Mouse (Mus musculus): ENCODE measurements around the gene Gfpt1. TPM values are rescaled to one million over a fixed set of nuclear protein-coding genes. Genes with fewer than 3 reads are reported as not detected.

Gene Gfpt1
- polyA plus RNA-seq, 1 experiment from 2014 or later = 20.7 TPM

GRCm38 (mm10) chr6:87133520-87133919 is 90.9 kb downstream of the Gfpt1 start:
- H3K9me3 ChIP-seq (replicated peaks) = no peaks in the 10 kb centered on the region; the same call in 1 of the 2 replicates
- DNase-seq (ENCODE audit: low spot score) = no peak
- H3K4me1 ChIP-seq = 0 out of 2 replicates have a peak, but pooled peaks cover 3% of the 10 kb centered on the region
- H3K36me3 ChIP-seq = peaks cover 35% of the 10 kb centered on the region
- H3K4me3 ChIP-seq = no peak overlapping the region
- no peak overlapping the region for H3K27ac ChIP-seq
- no peaks in the 10 kb centered on the region for H3K27me3 ChIP-seq (ENCODE audit: low read depth, poor library complexity, severe bottlenecking)
- WGBS = 93% methylated on average over 3 of the region's 3 CpGs

GRCm38 (mm10) chr6:87133966-87134546 is 91.4 kb downstream of the Gfpt1 start:
- no peaks in the 10 kb centered on the region for H3K27me3 ChIP-seq (ENCODE audit: low read depth, poor library complexity, severe bottlenecking)
- H3K9me3 ChIP-seq (replicated peaks) = no peaks in the 10 kb centered on the region; the same call in 1 of the 2 replicates
- H3K27ac ChIP-seq = no peak overlapping the region
- WGBS = 83% methylated on average over 12 of the region's 12 CpGs
- DNase-seq (ENCODE audit: low spot score) = no peak
- peaks cover 35% of the 10 kb centered on the region for H3K36me3 ChIP-seq
- H3K4me1 ChIP-seq = 0 out of 2 replicates have a peak, but pooled peaks cover 3% of the 10 kb centered on the region
- H3K4me3 ChIP-seq = no peak overlapping the region

- DNase-seq (ENCODE audit: low spot score) = no peak
- Histone ChIP-seq H3K36me3 (peaks cover 27% of the 10 kb centered on the region), H3K27ac (no peak overlapping the region), H3K4me3 (no peak overlapping the region), H3K27me3 (ENCODE audit: low read depth, poor library complexity, severe bottlenecking) (no peaks in the 10 kb centered on the region), H3K4me1 (0 out of 2 replicates have a peak, but pooled peaks cover 3% of the 10 kb centered on the region), H3K9me3 (replicated peaks) (no peaks in the 10 kb centered on the region)
- WGBS = 88% methylated on average over 5 of the region's 5 CpGs
These were observed 95.8 kb downstream of the Gfpt1 start for GRCm38 (mm10) chr6:87138479-87138878.

- no peaks in the 10 kb centered on the region for H3K27me3 ChIP-seq (ENCODE audit: low read depth, poor library complexity, severe bottlenecking)
- H3K36me3 ChIP-seq = peaks cover 26% of the 10 kb centered on the region
- H3K9me3 ChIP-seq (replicated peaks) = no peaks in the 10 kb centered on the region
- H3K4me1 ChIP-seq = 0 out of 2 replicates have a peak, but pooled peaks cover 4% of the 10 kb centered on the region
- 91% methylated on average over 12 of the region's 12 CpGs for WGBS
- no peak overlapping the region for H3K27ac ChIP-seq
- no peak for DNase-seq (ENCODE audit: low spot score)
- H3K4me3 ChIP-seq = no peak overlapping the region
These were observed 97.3 kb downstream of the Gfpt1 start for GRCm38 (mm10) chr6:87139796-87140553.

Other genes with a start within 250 kb of the Gfpt1 start
- 4.1 and 7.5 TPM in 2 replicates for gene Anxa4, start 249.3 kb upstream of the Gfpt1 start, polyA plus RNA-seq (2016; fragmentation: Nextera tagmentation; extraction: Ambion mirVana)
- gene Aak1, start 193.3 kb upstream of the Gfpt1 start, polyA plus RNA-seq (2016; fragmentation: Nextera tagmentation; extraction: Ambion mirVana) = 11.2 and 13.3 TPM in 2 replicates
- gene Nfu1, start 33.6 kb upstream of the Gfpt1 start, polyA plus RNA-seq (2016; fragmentation: Nextera tagmentation; extraction: Ambion mirVana) = 85.6 and 89.4 TPM in 2 replicates
- gene D6Ertd527e, start 61.9 kb downstream of the Gfpt1 start, polyA plus RNA-seq (2016; fragmentation: Nextera tagmentation; extraction: Ambion mirVana) = 0.18 and 0.33 TPM in 2 replicates